Mouse (Mus musculus): Measurements from ENCODE around the gene Bcat1. TPM values are rescaled to one million over a fixed set of nuclear protein-coding genes. Genes with fewer than 3 reads are reported as not detected.

Gene Bcat1
- not detected in 2 replicates for total RNA-seq (2015; ENCODE audit: low replicate concordance)
- total RNA-seq (2017; ENCODE audit: low replicate concordance): not detected in 2 replicates

DNA sequence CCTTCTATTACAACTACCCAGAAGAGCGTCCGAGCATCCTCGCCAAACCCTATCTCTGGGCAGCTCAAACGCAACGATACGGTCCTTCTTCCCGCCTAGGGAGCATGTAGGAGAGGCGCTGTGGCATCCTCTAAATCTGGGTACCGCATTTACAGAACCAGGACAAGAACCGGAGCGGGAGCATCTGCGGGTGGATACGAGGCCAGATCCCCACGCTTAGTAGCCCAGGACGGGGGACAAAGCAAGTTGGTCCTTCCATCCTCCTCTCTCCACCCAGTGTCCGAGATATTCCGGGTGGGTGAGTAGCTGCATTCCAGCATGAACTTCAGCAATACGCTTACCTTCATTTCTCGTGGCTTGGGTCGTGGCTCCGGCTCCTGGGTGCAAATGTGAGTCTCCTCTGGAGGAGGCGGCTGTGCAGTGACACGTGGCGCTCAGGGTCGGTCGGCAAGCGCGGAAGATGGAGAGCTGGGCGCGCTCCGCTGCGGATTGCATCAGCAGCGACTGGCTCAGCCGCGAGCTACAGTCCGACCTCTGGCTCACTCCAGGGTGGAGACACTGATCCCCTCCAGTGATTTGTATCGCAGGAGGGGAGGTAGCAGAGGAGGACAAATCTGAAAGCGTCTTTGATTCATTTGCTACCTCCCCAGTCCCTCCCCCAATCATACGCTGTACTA lies at the start of gene Bcat1:
Bcat1 (minus strand) TSS at position 637 of the 677 bp plus-strand sequence.
- ATAC-seq (replicated peaks; ENCODE audit: low FRiP score, poor library complexity, severe bottlenecking): no peak

GRCm38 (mm10) chr6:145125591-145126113 lies 49.7 kb upstream of the Bcat1 start:
- no peak for ATAC-seq (replicated peaks; ENCODE audit: low FRiP score, poor library complexity, severe bottlenecking)

DNA sequence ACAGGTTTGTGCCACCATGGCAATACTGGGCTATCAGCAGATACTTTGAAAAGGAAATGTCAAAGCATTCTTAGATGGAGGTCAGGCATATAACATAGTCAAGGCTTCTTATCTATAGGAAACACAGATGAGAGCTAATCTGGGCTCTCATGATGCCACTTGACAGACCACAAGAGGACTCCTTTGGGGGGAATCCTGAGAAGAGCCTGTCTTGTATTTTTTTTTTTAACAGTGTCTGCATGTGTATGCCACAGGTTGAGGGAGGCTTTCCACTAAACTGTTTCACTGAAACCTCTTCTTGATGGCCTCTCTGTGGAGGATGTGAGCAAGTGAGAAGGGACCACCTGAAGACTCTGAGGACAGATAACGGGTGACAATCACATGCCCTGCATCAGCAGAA lies 48.6 kb upstream of the Bcat1 start:
- ATAC-seq (replicated peaks; ENCODE audit: low FRiP score, poor library complexity, severe bottlenecking): no peak

- ATAC-seq (replicated peaks; ENCODE audit: low FRiP score, poor library complexity, severe bottlenecking): no peak
These were observed 47.4 kb upstream of the Bcat1 start for GRCm38 (mm10) chr6:145123136-145124060.

DNA sequence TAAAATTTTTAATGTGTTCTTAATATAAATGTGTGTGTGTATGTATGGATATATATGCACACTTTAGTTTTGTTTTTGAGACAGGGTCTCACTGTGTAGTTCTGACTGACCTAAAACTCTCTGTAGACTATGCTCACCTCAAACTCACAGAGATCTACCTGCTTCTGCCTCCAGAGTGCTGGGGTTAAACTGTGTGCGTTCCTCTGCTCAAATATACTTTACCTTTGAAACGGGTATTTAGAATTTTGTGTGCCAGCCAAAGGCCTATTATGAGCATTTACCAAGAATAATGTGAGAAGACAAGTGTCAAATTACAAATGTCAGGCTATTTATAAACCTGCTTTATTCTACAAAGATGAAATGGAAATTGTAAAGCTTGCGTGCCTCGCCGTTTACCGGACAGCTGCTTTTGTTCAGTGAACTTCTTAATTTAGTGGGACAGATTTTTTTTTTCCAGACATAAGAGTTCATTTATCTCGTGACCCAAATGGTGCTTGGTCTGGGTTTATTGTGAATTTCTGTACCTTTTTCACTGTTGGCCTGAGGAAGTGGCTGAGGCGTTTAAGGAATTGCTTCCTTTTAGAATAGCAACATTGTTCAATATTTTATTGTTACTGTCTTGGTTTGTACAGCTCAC lies 46.6 kb upstream of the Bcat1 start:
- ATAC-seq (replicated peaks; ENCODE audit: low FRiP score, poor library complexity, severe bottlenecking): no peak

DNA sequence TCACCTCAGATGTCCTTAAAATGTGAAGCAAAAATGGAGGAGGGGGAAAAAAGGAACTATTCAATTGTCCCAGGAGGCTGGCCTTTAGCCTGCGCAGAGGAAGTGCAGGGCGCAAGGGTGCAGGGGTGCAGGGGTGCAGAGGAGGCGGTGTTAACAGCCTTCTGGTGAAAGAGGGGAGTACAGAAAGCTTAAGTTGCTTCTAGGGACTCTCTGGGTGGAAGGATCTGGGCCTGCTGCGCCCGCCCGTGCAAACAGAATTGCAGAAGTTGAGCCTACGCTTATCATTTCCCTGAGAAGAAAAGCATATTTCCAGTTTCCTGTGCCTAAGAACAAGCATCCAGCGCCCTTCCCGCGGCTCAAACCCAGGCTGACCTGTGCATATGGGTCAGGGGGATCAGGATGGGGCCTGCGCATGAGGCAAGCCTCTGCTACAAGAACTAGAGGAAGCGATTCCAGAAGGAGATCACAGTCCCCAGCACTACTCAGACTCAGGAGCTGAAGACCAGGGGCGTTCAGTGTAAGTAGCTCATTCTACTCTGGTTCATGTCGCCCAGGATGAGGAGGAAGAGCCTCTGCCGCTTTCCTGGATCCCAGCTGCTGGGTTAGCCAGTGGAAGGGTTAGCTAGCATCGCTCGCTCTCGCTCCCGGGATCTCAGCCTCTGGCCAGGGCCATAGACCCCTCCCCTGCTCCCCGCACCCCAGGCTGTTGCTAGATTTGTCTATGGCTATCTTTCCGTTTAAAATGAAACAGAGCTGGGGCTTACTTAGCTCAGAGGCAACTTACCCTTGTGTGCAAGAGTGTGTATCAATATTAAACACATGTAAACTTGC lies 45.8 kb upstream of the Bcat1 start:
- ATAC-seq (replicated peaks; ENCODE audit: low FRiP score, poor library complexity, severe bottlenecking): peak; percentile 52

DNA sequence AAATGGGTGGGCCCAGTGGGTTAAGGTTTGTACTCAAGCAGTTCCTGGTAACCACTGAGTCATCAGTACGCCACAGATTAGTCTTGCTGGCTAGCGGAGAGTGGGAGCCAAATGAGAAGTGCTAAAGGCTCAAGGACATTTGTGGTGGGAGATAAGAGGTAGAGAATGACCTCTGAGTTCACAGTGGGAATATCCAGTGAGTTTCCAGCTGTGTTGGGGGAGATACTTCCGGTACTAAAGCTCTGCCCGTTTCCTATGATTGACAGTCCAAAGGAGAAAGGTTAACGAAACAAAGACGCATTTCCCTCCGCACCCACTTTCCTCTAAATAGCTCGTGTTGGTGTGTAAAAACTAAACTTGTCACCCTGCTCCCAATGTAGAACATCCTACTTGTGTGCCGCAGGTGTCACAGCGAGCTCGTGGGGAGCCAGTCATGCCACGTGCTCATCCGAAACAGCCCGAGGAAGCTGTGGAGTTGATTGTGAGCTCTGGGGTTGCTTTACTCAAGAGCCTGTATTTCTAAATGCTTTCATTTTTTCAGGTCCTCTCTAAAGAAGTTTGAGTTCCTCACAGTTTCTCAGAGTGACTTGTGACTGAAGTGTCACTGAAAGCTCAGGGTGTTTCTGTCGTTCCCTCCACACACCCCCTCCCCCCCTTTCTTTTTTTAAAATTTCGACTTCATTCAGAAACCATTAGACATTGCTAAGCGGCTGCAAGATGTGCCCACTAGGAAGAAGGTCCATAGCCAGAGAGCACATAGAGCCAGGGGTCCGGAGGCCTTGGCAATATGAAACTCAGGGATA lies 45.0 kb upstream of the Bcat1 start:
- no peak for ATAC-seq (replicated peaks; ENCODE audit: low FRiP score, poor library complexity, severe bottlenecking)

- ATAC-seq (replicated peaks; ENCODE audit: low FRiP score, poor library complexity, severe bottlenecking): no peak
These were observed 44.1 kb upstream of the Bcat1 start for GRCm38 (mm10) chr6:145120086-145120485.

DNA sequence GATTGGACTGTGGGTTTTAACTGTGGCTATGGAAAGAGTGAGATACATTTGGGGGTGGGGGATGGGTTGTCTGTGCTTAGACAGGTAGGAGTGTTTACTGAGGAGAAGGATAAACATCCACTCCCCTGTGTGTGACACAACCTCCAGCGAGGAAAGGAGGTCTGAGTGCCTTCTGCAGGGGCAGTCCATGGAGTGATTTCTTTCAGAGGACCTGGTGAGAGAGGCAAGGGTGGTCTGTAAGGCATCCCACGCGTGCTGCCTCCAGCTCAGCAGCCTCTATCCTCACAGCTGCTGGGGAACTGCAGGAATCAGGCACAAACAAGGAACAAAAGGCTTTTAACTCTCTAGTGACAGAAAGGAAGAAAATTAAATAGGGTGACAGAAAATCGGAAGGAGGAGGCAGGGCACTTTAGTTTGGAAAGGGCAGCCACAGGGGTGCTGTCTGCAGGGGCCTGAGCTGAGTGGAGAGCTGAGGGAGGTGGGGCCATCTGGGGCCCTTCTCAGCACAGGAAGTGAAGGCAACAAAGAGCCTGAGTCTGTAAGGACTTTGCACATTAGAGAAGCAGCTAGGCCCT lies 40.2 kb upstream of the Bcat1 start:
- no peak for ATAC-seq (replicated peaks; ENCODE audit: low FRiP score, poor library complexity, severe bottlenecking)

- ATAC-seq (replicated peaks; ENCODE audit: low FRiP score, poor library complexity, severe bottlenecking): no peak
These were observed 39.6 kb upstream of the Bcat1 start, which contains the start of gene Lrmp for GRCm38 (mm10) chr6:145115476-145116097. Lrmp (plus strand) TSS chr6:145115653.

GRCm38 (mm10) chr6:145114561-145114960 lies 38.6 kb upstream of the Bcat1 start:
- ATAC-seq (replicated peaks; ENCODE audit: low FRiP score, poor library complexity, severe bottlenecking): no peak

GRCm38 (mm10) chr6:145112865-145113264 lies 36.9 kb upstream of the Bcat1 start:
- no peak for ATAC-seq (replicated peaks; ENCODE audit: low FRiP score, poor library complexity, severe bottlenecking)

- no peak for ATAC-seq (replicated peaks; ENCODE audit: low FRiP score, poor library complexity, severe bottlenecking)
These were observed 34.8 kb upstream of the Bcat1 start for GRCm38 (mm10) chr6:145110786-145111185.

DNA sequence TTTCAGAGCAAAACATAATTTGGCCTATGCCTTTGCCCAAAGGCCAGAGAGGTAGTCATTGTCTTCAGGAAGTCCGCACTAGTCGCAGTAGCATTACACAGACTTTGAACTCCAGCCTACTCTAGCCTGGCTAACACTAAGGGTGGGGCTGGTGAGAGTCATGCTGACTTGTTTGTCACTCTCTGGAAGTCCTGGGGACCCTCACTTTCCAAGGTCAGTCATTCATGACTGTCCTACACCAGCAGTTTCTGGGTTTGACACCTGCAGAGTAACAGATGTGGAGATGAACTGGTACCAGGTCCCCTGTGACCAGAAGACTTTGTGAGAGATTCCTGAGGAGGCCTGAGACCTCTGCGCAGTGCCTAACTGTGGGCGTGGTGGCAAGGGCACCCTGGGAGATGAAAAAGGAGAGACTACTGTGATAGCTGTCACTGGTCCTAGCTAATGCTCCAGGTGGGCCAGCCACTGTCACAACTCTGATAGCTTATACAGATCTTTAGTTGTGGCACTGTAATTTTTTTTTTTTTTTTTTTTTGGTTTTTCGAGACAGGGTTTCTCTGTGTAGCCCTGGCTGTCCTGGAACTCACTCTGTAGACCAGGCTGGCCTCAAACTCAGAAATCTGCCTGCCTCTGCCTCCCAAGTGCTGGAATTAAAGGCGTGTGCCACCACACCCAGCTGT lies 30.3 kb upstream of the Bcat1 start:
- no peak for ATAC-seq (replicated peaks; ENCODE audit: low FRiP score, poor library complexity, severe bottlenecking)

DNA sequence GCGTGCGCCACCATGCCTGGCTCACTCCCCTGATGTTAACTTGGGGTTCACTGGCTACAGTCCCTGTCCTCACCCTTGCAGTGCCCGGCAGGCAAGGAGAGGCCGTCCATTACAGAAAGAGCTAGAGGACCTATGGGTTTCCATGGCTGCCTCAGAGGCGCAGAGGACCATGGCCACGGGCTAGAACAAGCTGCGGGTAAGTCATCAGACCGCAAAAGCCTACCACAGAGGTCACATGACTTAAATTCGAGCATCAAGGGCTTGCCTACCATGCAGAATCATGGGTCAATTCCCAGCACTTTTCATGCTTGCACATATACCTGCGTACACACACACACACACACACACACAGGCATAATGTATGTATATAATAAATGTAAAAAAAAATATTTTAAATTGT lies 29.5 kb upstream of the Bcat1 start:
- ATAC-seq (replicated peaks; ENCODE audit: low FRiP score, poor library complexity, severe bottlenecking): no peak

GRCm38 (mm10) chr6:145104241-145104939 lies 28.4 kb upstream of the Bcat1 start:
- no peak for ATAC-seq (replicated peaks; ENCODE audit: low FRiP score, poor library complexity, severe bottlenecking)

- no peak for ATAC-seq (replicated peaks; ENCODE audit: low FRiP score, poor library complexity, severe bottlenecking)
These were observed 24.9 kb upstream of the Bcat1 start for GRCm38 (mm10) chr6:145100923-145101322.

Data from erythroblast, adult 5-6 weeks (primary cell).